Mouse (Mus musculus) small intestine, adult 2 months (tissue): ENCODE data around the gene Sdk2. TPM values are rescaled to one million over a fixed set of nuclear protein-coding genes. Genes with fewer than 3 reads are reported as not detected.

ENCODE experiments used
- H3K27ac ChIP-seq: fragments of 200-500 bp; 2 replicates; pipeline ENCODE4 v1.5.1; 2012; ENCODE audit warnings: low read depth, low read length, control low read depth, inconsistent platforms; ENCODE audit not compliant: insufficient read depth
- H3K27me3 ChIP-seq: fragments of 200-500 bp; 2 replicates; pipeline ENCODE4 v1.6.1; 2012; ENCODE audit warnings: mild to moderate bottlenecking, moderate library complexity, low read length, inconsistent platforms; ENCODE audit not compliant: control insufficient read depth, insufficient read depth
- H3K36me3 ChIP-seq: fragments of 200-500 bp; 2 replicates; pipeline ENCODE4 v1.6.1; 2012; ENCODE audit warnings: mild to moderate bottlenecking, low read length, control low read depth, inconsistent platforms; ENCODE audit not compliant: control insufficient read depth, insufficient read depth
- H3K4me1 ChIP-seq: fragments of 200-500 bp; 2 replicates; pipeline ENCODE4 v1.6.1; 2012; ENCODE audit warnings: low read length, inconsistent platforms, mixed read lengths; ENCODE audit not compliant: control insufficient read depth, insufficient read depth, insufficient read length
- H3K4me3 ChIP-seq: fragments of 200-500 bp; 2 replicates; pipeline ENCODE4 v1.5.1; 2012; ENCODE audit warnings: low read depth, mild to moderate bottlenecking, control low read depth, inconsistent platforms, low read length, moderate library complexity
- CTCF ChIP-seq: fragments of 200-500 bp; IDR thresholded peaks from 2 replicates; pipeline ENCODE4 v1.5.1; 2012; ENCODE audit warnings: low read depth, mild to moderate bottlenecking, control low read depth, inconsistent platforms, low read length, moderate library complexity, mixed read lengths; ENCODE audit not compliant: insufficient replicate concordance, insufficient read length; ENCODE audit errors: extremely low read depth
- POLR2A ChIP-seq: fragments of 200-500 bp; IDR thresholded peaks from 2 replicates; pipeline ENCODE4 v1.6.1; 2012; ENCODE audit warnings: low read depth, mild to moderate bottlenecking, control low read depth, inconsistent platforms, low read length, moderate library complexity
- WGBS: fragments of 180-500 bp; shearing (Covaris S2); methylation state at CpG from one replicate; pipeline ENCODE4 v1.1.7; 2018; 5-methylcytosine and 5-hydroxymethylcytosine counted together
- polyA plus RNA-seq: library from polyadenylated mRNA; depleted of rRNA; stranded (reverse); fragments of >200 nt; gene quantifications from 2 replicates; pipeline ENCODE4 v1.2.3, GENCODE M21; 2012; rRNA removed

Gene Sdk2
- 0.81 and 1.3 TPM in 2 replicates for polyA plus RNA-seq

DNA sequence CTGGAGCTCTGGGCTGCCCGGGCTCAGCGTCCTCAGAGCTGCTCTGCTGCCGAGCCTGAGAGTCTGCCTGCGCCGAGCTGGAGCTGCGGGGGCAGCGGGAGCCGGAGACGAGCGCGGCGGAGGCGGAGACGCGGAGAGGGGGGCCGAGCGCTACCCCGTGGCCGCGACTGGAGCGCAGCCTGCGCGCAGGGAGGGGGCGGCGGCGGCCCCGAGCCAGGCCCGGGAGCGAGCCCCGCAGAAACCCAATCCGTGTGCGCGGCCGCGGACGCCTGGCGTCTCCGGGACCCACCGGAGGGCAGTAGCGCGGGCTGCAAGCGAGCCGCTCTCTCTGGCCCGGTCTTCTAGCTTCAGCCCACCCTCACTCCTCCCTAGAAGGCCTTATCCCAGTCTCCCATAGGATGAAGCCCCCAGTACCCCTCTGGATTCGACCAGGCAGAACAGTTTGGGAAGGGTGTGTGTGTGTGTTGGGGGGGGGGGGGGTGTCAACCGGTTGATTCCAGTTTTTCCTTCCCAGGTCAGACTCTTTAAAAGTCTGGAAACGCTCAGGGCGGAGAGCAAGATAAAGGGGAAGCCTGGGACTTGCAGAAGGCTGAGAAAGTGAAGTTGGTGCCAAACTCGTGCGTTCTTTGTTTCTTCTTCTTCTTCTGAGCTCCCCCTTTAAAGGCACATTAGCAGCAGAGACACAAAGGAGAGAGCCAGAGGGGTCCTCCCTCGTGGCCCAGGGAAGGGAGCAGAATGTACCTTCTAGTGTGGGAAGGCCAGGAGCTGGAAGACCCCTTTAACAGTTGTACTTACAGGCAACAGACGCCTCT is at the start of gene Sdk2:
TSS of gene Sdk2 (minus strand) at position 96 of the 812 bp plus-strand sequence.
- Histone ChIP-seq H3K36me3 (no peaks in the 10 kb centered on the region), H3K4me1 (no peaks in the 10 kb centered on the region; the same call in 1 of the 2 replicates), H3K4me3 (peak within 1 kb of the TSS; percentile 62), H3K27me3 (peaks cover 32% of the 10 kb centered on the region), H3K27ac (no peak within 1 kb of the TSS)
- no peak for TF ChIP-seq POLR2A
- WGBS, result 5% methylated on average over 52 of the region's 52 CpGs

DNA sequence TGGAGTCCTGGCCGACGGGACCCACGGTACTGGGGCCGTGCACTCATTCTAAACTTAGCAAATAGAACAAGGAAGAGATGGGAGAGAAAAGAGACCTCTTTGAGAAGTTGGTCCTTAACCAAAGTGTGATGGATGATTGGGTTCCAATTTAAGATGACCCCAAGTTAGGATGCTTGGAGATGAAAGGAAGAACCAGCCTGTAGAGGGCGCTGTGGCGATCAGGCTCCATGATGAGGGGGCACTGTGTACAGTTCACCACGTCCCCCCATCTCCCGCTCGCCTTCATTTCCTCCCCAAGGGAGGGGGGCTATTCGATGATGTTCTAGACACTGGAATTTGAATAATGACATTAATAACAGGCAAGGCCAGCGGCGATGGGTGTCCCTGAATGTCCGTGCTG is 48.2 kb upstream of the Sdk2 start:
- TF ChIP-seq CTCF, result peak; percentile 17; the same call in 1 of the 2 replicates
- TF ChIP-seq POLR2A, result no peak
- Histone ChIP-seq H3K36me3 (no peaks in the 10 kb centered on the region), H3K27me3 (no peaks in the 10 kb centered on the region), H3K27ac (no peak overlapping the region), H3K4me1 (no peaks in the 10 kb centered on the region), H3K4me3 (no peak overlapping the region)
- WGBS, result 81% methylated on average over 13 of the region's 13 CpGs

DNA sequence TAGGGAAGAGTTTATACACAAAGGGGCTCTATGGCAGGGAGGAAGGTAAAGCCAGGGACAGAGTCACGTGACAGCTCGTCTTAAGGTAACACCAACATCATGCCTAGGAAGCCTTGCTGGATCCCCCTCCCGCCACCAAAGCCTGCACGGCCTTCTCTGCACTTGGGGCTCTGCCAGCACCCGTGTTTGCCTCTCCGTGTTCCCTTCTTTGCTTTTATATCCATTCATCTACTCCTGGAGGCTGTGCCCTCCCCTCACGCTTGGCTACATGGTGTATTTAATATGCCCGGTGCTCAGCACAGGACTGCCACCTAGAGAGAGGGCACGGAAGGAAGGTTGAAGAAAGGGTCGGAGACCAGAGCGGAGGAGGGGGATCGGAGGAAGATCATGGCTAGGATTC is 47.8 kb upstream of the Sdk2 start:
- Histone ChIP-seq H3K36me3 (no peaks in the 10 kb centered on the region), H3K4me1 (no peaks in the 10 kb centered on the region), H3K27me3 (no peaks in the 10 kb centered on the region), H3K27ac (no peak overlapping the region), H3K4me3 (no peak overlapping the region)
- WGBS, result 71% methylated on average over 12 of the region's 12 CpGs
- TF ChIP-seq POLR2A, result no peak
- no peak for TF ChIP-seq CTCF

DNA sequence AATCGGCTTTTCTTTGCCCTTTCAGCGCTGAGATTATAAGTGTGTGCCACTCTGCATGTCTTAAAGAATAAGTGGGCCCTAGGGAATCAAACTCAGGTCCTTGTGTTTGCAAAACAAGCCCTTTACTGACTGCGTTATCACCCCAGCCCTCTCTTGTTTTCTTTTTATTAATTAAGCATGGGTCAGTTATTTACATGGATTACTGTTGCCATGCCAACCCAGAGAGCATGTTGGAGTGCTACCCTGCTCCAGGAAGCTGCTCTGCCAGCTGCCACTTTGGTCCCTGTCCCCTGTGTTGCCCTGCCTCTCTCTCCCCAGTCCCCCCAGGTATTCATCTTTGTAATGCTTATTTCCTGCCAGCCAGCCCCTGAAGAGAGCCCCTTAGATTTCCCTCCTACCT is 44.0 kb upstream of the Sdk2 start:
- no peak overlapping the region for H3K4me3 ChIP-seq
- H3K27ac ChIP-seq, result no peak overlapping the region
- no peak for TF ChIP-seq POLR2A
- TF ChIP-seq CTCF, result no peak
- H3K4me1 ChIP-seq, result no peaks in the 10 kb centered on the region
- no peaks in the 10 kb centered on the region for H3K36me3 ChIP-seq
- 50% methylated on average over 3 of the region's 3 CpGs for WGBS
- H3K27me3 ChIP-seq, result no peaks in the 10 kb centered on the region

DNA sequence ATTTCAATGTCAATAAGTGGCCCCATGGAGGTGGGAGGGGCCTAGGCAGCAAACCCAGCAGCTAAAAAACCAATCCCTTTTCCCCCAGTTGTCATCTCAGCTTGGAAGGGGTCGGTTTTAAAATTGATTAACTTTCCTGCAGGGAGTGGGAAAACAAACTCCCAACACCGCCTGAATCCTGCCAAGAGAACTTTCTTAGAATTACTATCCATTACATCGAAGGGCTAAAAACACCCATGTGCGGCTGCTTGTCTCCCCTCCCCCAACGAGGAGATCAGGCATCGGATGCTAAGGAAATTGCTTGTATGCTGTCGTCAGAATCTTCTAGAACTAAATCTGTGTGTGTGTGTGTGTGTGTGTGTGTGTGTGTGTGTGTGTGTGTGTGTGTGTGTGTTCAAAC is 26.8 kb upstream of the Sdk2 start:
- 33% methylated on average over 7 of the region's 7 CpGs for whole genome bisulfite sequencing
- Histone ChIP-seq H3K27me3 (no peaks in the 10 kb centered on the region), H3K36me3 (no peaks in the 10 kb centered on the region), H3K27ac (no peak overlapping the region), H3K4me1 (no peaks in the 10 kb centered on the region), H3K4me3 (no peak overlapping the region)
- TF ChIP-seq CTCF (no peak), POLR2A (no peak)

DNA sequence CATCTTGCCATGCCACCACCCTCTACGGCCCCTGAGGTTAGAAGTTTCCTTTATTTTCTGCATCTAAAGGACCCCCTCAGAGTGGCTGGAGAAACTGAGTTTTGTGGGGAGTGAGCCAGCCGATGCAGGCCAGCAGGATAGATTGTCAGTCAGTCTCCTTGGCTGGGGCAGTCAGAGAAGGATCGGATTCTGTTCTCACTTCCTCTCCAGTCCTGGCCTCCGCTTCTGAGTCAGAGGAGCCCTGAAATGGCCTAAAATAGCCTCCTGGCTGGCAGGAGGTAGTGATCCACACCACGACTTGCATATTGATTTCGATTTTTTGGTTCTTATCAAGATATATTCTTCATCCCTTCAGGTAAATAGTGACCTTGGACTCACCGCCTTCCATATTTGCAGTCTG is 26.3 kb upstream of the Sdk2 start:
- Histone ChIP-seq H3K27me3 (no peaks in the 10 kb centered on the region), H3K4me1 (no peaks in the 10 kb centered on the region), H3K36me3 (no peaks in the 10 kb centered on the region), H3K27ac (no peak overlapping the region), H3K4me3 (no peak overlapping the region)
- TF ChIP-seq CTCF (no peak), POLR2A (no peak)
- WGBS, result 38% methylated on average over 7 of the region's 7 CpGs

DNA sequence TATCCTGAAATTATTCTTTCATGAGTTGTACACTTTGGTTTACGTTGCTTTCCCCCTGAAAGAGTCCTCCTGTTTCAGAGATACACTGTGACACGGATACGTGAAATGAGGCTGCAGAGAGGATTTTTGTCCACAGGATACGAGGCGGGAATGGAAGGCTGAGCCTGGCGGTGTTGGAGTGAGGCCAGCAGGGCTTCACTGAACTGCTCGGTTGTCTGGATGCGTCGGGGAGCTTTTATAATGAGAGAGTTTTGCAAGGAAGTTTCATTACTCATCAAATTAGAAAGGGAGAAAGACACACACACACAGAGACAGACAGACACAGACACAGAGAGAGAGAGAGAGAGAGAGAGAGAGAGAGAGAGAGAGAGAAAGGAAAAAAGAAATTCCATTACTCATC is 13.8 kb upstream of the Sdk2 start:
- Histone ChIP-seq H3K4me1 (no peaks in the 10 kb centered on the region), H3K27ac (no peak overlapping the region), H3K27me3 (no peaks in the 10 kb centered on the region), H3K36me3 (no peaks in the 10 kb centered on the region), H3K4me3 (no peak overlapping the region)
- no peak for TF ChIP-seq CTCF
- 72% methylated on average over 9 of the region's 9 CpGs for WGBS

DNA sequence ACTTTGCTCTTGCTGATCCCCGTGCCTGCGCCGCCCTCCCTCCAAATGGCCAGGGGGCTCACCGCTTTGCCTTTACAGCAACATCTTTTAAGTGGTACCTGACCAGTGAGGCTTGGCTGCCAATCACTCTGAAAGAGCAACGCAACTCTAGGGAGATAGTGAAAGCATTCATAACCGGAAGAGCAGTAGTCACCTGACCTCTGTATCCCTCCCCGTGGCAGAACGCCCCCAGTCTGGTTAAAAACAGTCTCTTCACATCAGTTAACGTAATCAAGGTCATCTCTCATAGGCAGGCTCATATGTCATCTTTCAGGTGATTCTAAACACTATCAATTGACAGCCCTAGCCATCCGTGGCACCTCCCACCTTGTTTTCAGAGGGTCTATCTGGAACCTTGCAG is 5.8 kb upstream of the Sdk2 start:
- TF ChIP-seq CTCF (no peak), POLR2A (no peak)
- H3K4me1 ChIP-seq, result no peaks in the 10 kb centered on the region; the same call in 1 of the 2 replicates
- no peaks in the 10 kb centered on the region; the same call in 1 of the 2 replicates for H3K27me3 ChIP-seq
- H3K27ac ChIP-seq, result no peak overlapping the region
- no peak overlapping the region for H3K4me3 ChIP-seq
- 64% methylated on average over 10 of the region's 10 CpGs for WGBS
- no peaks in the 10 kb centered on the region for H3K36me3 ChIP-seq
